Mouse (Mus musculus) neural tube, embryonic 11.5 days (tissue): ENCODE data around the gene Trmt1. TPM values are rescaled to one million over a fixed set of nuclear protein-coding genes. Genes with fewer than 3 reads are reported as not detected.

ENCODE experiments used
- ATAC-seq: fragments of 200-750 bp; cut with Nextera tagmentation; 2 replicates; pipeline ENCODE4 v1.8.0; 2017; ENCODE audit warnings: moderate number of reproducible peaks, mild to moderate bottlenecking, moderate TSS enrichment, moderate library complexity; ENCODE audit not compliant: insufficient read depth, low FRiP score, low TSS enrichment
- DNase-seq: peaks from one replicate; pipeline ENCODE4 v3.0.0-alpha.2; 2015; ENCODE audit warnings: low spot score
- H3K27ac ChIP-seq: fragments of 300-500 bp; sonication (generic); 2 replicates; pipeline ENCODE4 v1.5.1; 2014; ENCODE audit warnings: low read depth, mild to moderate bottlenecking, low read length
- H3K27me3 ChIP-seq: fragments of 300-500 bp; sonication (generic); 2 replicates; pipeline ENCODE4 v1.6.1; 2014; ENCODE audit warnings: mild to moderate bottlenecking, low read length, mixed read lengths; ENCODE audit not compliant: control insufficient read depth, insufficient read depth
- H3K36me3 ChIP-seq: fragments of 300-500 bp; sonication (generic); 2 replicates; pipeline ENCODE4 v1.6.1; 2014; ENCODE audit warnings: mild to moderate bottlenecking, low read length, moderate library complexity, mixed read lengths; ENCODE audit not compliant: control insufficient read depth, insufficient read depth
- H3K4me1 ChIP-seq: fragments of 300-500 bp; sonication (generic); 2 replicates; pipeline ENCODE4 v1.6.1; 2014; ENCODE audit warnings: low read length, mixed read lengths; ENCODE audit not compliant: control insufficient read depth, insufficient read depth
- H3K4me2 ChIP-seq: fragments of 300-500 bp; sonication (generic); 2 replicates; pipeline ENCODE4 v1.6.1; 2014; ENCODE audit warnings: low read depth, mild to moderate bottlenecking, moderate library complexity
- H3K4me3 ChIP-seq: fragments of 300-500 bp; sonication (generic); 2 replicates; pipeline ENCODE4 v1.5.1; 2014; ENCODE audit warnings: low read depth, low read length
- H3K9ac ChIP-seq: fragments of 300-500 bp; sonication (generic); 2 replicates; pipeline ENCODE4 v1.6.1; 2014; ENCODE audit warnings: mild to moderate bottlenecking, low read length
- H3K9me3 ChIP-seq: fragments of 300-500 bp; sonication (generic); 2 replicates; pipeline ENCODE4 v1.6.1; 2016; ENCODE audit warnings: low read length; ENCODE audit not compliant: control insufficient read depth
- WGBS: fragments of 180-500 bp; shearing (Covaris S2); extraction: QIAGEN DNeasy Blood & Tissue Kit; methylation state at CpG from one replicate; pipeline ENCODE4 v1.1.7; 2014; 5-methylcytosine and 5-hydroxymethylcytosine counted together
- polyA plus RNA-seq: library from polyadenylated mRNA; unstranded; fragments of >200 nt; fragmentation: Nextera tagmentation; extraction: Ambion mirVana; gene quantifications from 2 replicates; pipeline ENCODE4 v1.2.1, GENCODE M21; 2014

The Trmt1 gene
- polyA plus RNA-seq, 1 experiment from 2014 or later, result 60.6 TPM

DNA sequence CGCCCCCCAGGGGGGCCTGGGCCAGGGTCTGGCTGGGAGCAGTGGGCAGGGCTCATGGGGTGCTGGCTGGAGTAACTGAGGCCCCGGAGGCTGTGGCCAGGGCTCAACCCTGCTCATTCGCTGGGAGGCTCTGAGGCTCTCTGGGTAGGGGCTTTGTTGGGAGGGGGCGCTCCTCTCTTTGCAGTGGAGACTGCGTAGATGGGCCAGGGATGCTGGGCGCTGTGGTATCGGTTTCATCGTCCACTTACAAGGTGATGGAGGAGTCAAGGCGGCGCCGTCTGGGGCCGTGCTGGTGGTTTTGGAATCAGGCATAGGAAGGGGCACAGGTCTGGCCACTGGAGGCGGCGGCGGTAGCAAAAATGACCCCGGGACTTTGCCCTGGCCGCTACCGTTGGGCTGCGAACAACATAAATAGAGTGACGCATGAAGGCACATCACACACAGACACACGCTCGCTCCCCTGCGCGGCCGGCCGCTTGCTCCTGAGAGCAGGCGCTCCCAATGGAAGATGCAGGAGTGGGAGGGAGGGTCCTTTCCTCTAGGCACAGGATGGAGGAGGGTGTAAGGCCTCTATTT is 29.9 kb downstream of the Trmt1 start:
- no peak for ATAC-seq
- Histone ChIP-seq H3K4me2 (peak overlapping the region; percentile 28), H3K36me3 (no peaks in the 10 kb centered on the region), H3K27ac (no peak overlapping the region), H3K4me3 (0 out of 2 replicates have a peak overlapping the region, but pooled peaks have one; percentile 16), H3K27me3 (peaks cover 66% of the 10 kb centered on the region), H3K9ac (peak overlapping the region; percentile 41), H3K9me3 (no peaks in the 10 kb centered on the region), H3K4me1 (peaks cover 31% of the 10 kb centered on the region)
- no peak for DNase-seq
- WGBS, result 4% methylated on average over 27 of the region's 27 CpGs

- Histone ChIP-seq H3K4me2 (no peak overlapping the region), H3K36me3 (no peaks in the 10 kb centered on the region), H3K9me3 (no peaks in the 10 kb centered on the region), H3K4me3 (no peak overlapping the region), H3K9ac (no peak overlapping the region), H3K4me1 (peaks cover 23% of the 10 kb centered on the region), H3K27ac (no peak overlapping the region), H3K27me3 (peaks cover 61% of the 10 kb centered on the region)
- DNase-seq (no peak), ATAC-seq (no peak)
- WGBS, result 91% methylated on average over 11 of the region's 11 CpGs
These were observed 30.7 kb downstream of the Trmt1 start for GRCm38 (mm10) chr8:84716790-84717189.

DNA sequence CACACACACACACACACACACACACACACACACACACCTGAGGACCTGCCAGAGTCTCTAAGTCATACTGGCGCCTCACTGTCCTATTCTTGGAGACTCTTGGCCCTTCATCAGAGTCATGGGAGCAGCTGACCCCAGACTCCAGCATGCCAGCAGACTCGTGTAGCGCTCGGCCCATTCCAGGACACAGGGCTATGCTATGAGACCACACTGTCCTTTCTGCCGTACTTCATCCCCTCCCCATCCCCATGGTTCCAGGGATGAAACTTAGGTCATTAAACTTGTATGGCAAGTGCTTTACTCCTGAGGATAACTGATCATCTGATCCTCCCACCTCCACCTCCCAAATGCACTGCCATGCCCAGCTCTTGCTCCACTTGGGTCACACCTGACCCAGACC is 32.4 kb downstream of the Trmt1 start:
- 77% methylated on average over 5 of the region's 5 CpGs for WGBS
- peaks cover 18% of the 10 kb centered on the region for H3K4me1 ChIP-seq
- ATAC-seq, result no peak
- peaks cover 62% of the 10 kb centered on the region for H3K27me3 ChIP-seq
- H3K27ac ChIP-seq, result no peak overlapping the region
- no peaks in the 10 kb centered on the region for H3K36me3 ChIP-seq
- no peak overlapping the region for H3K4me3 ChIP-seq
- H3K4me2 ChIP-seq, result no peak overlapping the region
- no peaks in the 10 kb centered on the region for H3K9me3 ChIP-seq
- H3K9ac ChIP-seq, result no peak overlapping the region
- no peak for DNase-seq

GRCm38 (mm10) chr8:84718959-84719690 is 33.0 kb downstream of the Trmt1 start:
- ATAC-seq, result no peak
- peaks cover 14% of the 10 kb centered on the region for H3K4me1 ChIP-seq
- no peak overlapping the region for H3K4me2 ChIP-seq
- WGBS, result 82% methylated on average over 5 of the region's 5 CpGs
- no peak for DNase-seq
- no peak overlapping the region for H3K27ac ChIP-seq
- no peaks in the 10 kb centered on the region for H3K9me3 ChIP-seq
- H3K4me3 ChIP-seq, result no peak overlapping the region
- H3K27me3 ChIP-seq, result peaks cover 57% of the 10 kb centered on the region
- no peak overlapping the region for H3K9ac ChIP-seq
- H3K36me3 ChIP-seq, result no peaks in the 10 kb centered on the region

DNA sequence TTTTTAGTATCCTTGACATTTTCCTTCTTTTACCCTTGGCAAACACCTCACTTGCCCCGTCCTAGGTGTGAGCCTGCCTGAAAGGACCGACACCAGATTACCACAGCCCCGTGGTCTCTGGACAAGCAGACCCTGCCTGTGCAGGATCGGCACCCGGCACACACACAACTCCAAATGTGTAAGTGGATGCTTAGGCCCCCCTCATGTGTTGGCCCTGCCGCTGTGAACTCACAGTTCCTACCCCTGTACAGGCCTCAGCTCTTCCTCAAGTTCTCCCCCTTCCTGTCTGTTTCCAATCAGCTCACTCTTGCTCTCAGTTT is 36.4 kb downstream of the Trmt1 start:
- Histone ChIP-seq H3K4me3 (no peak overlapping the region), H3K27ac (peak overlapping the region; percentile 81), H3K4me2 (peak overlapping the region; percentile 21; the same call in 1 of the 2 replicates), H3K27me3 (peaks cover 40% of the 10 kb centered on the region), H3K4me1 (peaks cover 18% of the 10 kb centered on the region), H3K9ac (peak overlapping the region; percentile 46), H3K36me3 (no peaks in the 10 kb centered on the region), H3K9me3 (no peaks in the 10 kb centered on the region)
- ATAC-seq (peak; percentile 32; the same call in 1 of the 2 replicates), DNase-seq (no peak)
- 66% methylated on average over 6 of the region's 6 CpGs for WGBS

DNA sequence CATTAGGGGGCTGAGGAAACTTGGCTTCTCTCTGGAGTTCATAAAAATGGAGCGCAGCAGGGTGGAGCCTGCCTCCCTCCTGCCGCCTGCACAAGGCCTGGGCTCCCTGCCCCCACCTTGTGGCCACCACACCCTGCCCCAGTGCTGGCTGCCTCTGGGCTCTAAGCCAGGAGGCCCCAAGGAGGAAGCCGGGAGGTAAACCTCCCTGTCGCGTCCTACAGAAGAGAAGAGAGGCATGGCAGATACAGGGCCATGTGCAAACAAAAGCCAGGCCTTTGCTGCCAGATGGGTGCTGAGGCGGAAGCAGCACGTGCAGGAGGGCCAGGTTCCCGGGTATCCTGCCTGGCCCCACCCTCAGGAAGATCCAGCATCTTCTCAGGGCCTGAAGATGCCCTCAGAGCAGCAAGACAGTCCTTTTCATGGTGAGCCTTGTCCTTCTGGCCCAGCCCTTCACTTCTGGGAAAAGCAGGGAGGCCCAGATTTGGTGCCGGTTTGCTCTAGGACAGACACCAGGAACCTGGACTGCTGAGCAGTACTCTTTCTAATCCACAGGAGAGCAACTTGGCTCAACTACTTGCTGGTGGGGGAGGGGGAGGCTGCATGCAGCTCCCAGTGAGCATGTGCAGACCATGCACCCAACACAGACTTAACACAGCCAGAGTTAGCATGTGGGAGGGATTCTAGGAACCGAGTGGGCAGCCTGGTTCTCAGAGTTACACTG is 36.9 kb downstream of the Trmt1 start, which contains the start of gene G430095P16Rik:
Gene G430095P16Rik, plus strand, starts transcription at position 158 of the 721 bp plus-strand sequence.
- Histone ChIP-seq H3K4me1 (peaks cover 18% of the 10 kb centered on the region), H3K36me3 (no peaks in the 10 kb centered on the region), H3K9ac (peak within 1 kb of the TSS; percentile 46), H3K4me2 (peak within 1 kb of the TSS; percentile 21), H3K9me3 (no peaks in the 10 kb centered on the region), H3K4me3 (no peak within 1 kb of the TSS), H3K27ac (peak within 1 kb of the TSS; percentile 81), H3K27me3 (peaks cover 35% of the 10 kb centered on the region)
- 27% methylated on average over 10 of the region's 10 CpGs for WGBS
- peak; percentile 53; the same call in 1 of the 2 replicates for ATAC-seq
- DNase-seq, result peak; percentile 55

DNA sequence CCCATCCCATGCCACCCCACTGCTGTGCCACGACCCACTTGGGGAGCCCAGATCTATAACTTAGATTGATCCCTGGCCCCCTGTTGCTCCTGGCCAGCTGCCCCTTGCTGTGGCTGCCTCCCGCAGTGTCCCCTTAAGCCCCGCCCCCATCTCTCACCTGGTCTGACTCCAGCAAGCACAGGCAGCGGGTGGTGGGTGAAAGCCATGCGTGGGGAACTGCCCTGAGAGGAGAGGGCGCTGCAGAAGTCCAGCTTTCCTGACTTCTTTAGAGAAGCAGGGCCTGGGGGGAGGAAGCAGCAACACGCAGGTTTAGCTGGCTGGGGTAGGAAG is 37.4 kb downstream of the Trmt1 start:
- peak overlapping the region; percentile 21 for H3K4me2 ChIP-seq
- peaks cover 34% of the 10 kb centered on the region for H3K27me3 ChIP-seq
- H3K4me1 ChIP-seq, result peaks cover 18% of the 10 kb centered on the region
- H3K36me3 ChIP-seq, result no peaks in the 10 kb centered on the region
- peak overlapping the region; percentile 81; the same call in 1 of the 2 replicates for H3K27ac ChIP-seq
- DNase-seq, result no peak
- WGBS, result 24% methylated on average over 7 of the region's 7 CpGs
- H3K4me3 ChIP-seq, result no peak overlapping the region
- ATAC-seq, result no peak
- no peaks in the 10 kb centered on the region for H3K9me3 ChIP-seq
- H3K9ac ChIP-seq, result peak overlapping the region; percentile 46; the same call in 1 of the 2 replicates

DNA sequence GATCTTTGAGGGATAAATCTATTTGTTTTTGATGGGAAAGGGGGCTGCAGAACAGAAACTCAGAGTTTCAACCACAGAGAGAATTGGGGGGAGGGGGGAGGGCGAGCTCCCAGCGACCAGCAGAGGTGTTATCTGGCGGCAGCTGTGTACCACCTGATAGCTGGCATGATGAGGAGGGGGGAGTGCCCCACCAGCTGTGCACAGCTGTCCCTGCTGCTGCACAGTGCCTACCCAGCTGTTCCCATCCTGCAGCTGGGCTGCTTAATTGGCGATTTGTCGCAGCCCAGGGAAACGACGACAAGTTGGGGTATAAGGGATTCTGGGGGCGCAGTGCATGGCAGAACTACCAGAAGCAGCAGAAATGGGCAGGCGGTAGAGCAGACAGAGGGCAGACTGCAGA is 38.6 kb downstream of the Trmt1 start:
- H3K36me3 ChIP-seq, result no peaks in the 10 kb centered on the region
- no peak overlapping the region for H3K27ac ChIP-seq
- H3K9ac ChIP-seq, result no peak overlapping the region
- H3K4me1 ChIP-seq, result peaks cover 18% of the 10 kb centered on the region
- no peak for DNase-seq
- H3K27me3 ChIP-seq, result peaks cover 24% of the 10 kb centered on the region; the same call in 1 of the 2 replicates
- no peak overlapping the region for H3K4me2 ChIP-seq
- WGBS, result 54% methylated on average over 9 of the region's 9 CpGs
- no peaks in the 10 kb centered on the region for H3K9me3 ChIP-seq
- no peak for ATAC-seq
- no peak overlapping the region for H3K4me3 ChIP-seq
